Mouse (Mus musculus) hindbrain, embryonic 13.5 days (tissue): ENCODE measurements around the gene Gm17027. TPM values are rescaled to one million over a fixed set of nuclear protein-coding genes. Genes with fewer than 3 reads are reported as not detected.
"Not testable (repeated sequence)": the region's sequence is repeated elsewhere in the genome, so short reads cannot be mapped to it uniquely, and the experiment has no call there.

Experiments
- ATAC-seq: fragments of 200-750 bp; cut with Nextera tagmentation; 2 replicates; pipeline ENCODE4 v1.8.0; 2017; ENCODE audit warnings: moderate TSS enrichment; ENCODE audit not compliant: low FRiP score
- H3K27ac ChIP-seq: fragments of 300-500 bp; sonication (generic); 2 replicates; pipeline ENCODE4 v1.5.1; 2015; ENCODE audit warnings: inconsistent platforms, mild to moderate bottlenecking, moderate library complexity
- H3K27me3 ChIP-seq: fragments of 300-500 bp; sonication (generic); 2 replicates; pipeline ENCODE4 v1.6.1; 2015; ENCODE audit warnings: mild to moderate bottlenecking, inconsistent platforms
- H3K36me3 ChIP-seq: fragments of 300-500 bp; sonication (generic); 2 replicates; pipeline ENCODE4 v1.6.1; 2015; ENCODE audit warnings: mild to moderate bottlenecking, inconsistent platforms
- H3K4me1 ChIP-seq: fragments of 300-500 bp; sonication (generic); replicated peaks from 2 replicates; pipeline ENCODE4 v1.6.1; 2015; ENCODE audit warnings: inconsistent platforms
- H3K4me2 ChIP-seq: fragments of 300-500 bp; sonication (generic); 2 replicates; pipeline ENCODE4 v1.6.1; 2015; ENCODE audit warnings: inconsistent platforms, mild to moderate bottlenecking, moderate library complexity
- H3K4me3 ChIP-seq: fragments of 300-500 bp; sonication (generic); 2 replicates; pipeline ENCODE4 v1.5.1; 2015; ENCODE audit warnings: mild to moderate bottlenecking, inconsistent platforms
- H3K9ac ChIP-seq: fragments of 300-500 bp; sonication (generic); 2 replicates; pipeline ENCODE4 v1.6.1; 2015; ENCODE audit warnings: mild to moderate bottlenecking, inconsistent platforms
- H3K9me3 ChIP-seq: fragments of 300-500 bp; sonication (generic); 2 replicates; pipeline ENCODE4 v1.6.1; 2016; ENCODE audit warnings: inconsistent platforms
- whole genome bisulfite sequencing: fragments of 180-500 bp; shearing (Covaris S2); methylation state at CpG from one replicate; pipeline ENCODE4 v1.1.7; 2015; 5-methylcytosine and 5-hydroxymethylcytosine counted together
- polyA plus RNA-seq: library from polyadenylated mRNA; unstranded; fragments of >200 nt; fragmentation: Nextera tagmentation; extraction: Ambion mirVana; gene quantifications from 2 replicates; pipeline ENCODE4 v1.2.1, GENCODE M21; 2015

Gene Gm17027
- not detected in 2 replicates for polyA plus RNA-seq

GRCm38 (mm10) chr14:42162522-42162921 lies at the start of gene Gm17027:
TSS of gene Gm17027 (minus strand) at chr14:42162622.
- not testable (repeated sequence) for H3K27me3 ChIP-seq, H3K9me3 ChIP-seq, H3K27ac ChIP-seq, H3K9ac ChIP-seq, H3K4me3 ChIP-seq, H3K36me3 ChIP-seq, H3K4me2 ChIP-seq, ATAC-seq, H3K4me1 ChIP-seq
- 87% methylated on average over 2 of the region's 2 CpGs for WGBS

- no CpG with 5 or more reads among the region's 1 CpGs for WGBS
- not testable (repeated sequence) for H3K27ac ChIP-seq, H3K36me3 ChIP-seq, H3K9me3 ChIP-seq, H3K4me2 ChIP-seq, H3K4me3 ChIP-seq, H3K4me1 ChIP-seq, ATAC-seq, H3K9ac ChIP-seq, H3K27me3 ChIP-seq
Measured at GRCm38 (mm10) chr14:42190691-42191090, 28.3 kb upstream of the Gm17027 start, which contains the start of gene Gm3573. TSS of gene Gm3573 (minus strand) at chr14:42190791.

GRCm38 (mm10) chr14:42183936-42184335 lies 21.5 kb upstream of the Gm17027 start:
- not testable (repeated sequence) for H3K36me3 ChIP-seq, H3K9ac ChIP-seq, H3K4me2 ChIP-seq, H3K4me3 ChIP-seq, ATAC-seq, H3K4me1 ChIP-seq, H3K9me3 ChIP-seq, H3K27me3 ChIP-seq, H3K27ac ChIP-seq
- WGBS: 91% methylated on average over 3 of the region's 3 CpGs

- not testable (repeated sequence) for H3K36me3 ChIP-seq, H3K9ac ChIP-seq, ATAC-seq, H3K27ac ChIP-seq, H3K4me1 ChIP-seq, H3K4me3 ChIP-seq, H3K27me3 ChIP-seq, H3K9me3 ChIP-seq, H3K4me2 ChIP-seq
- 78% methylated on average over 7 of the region's 8 CpGs for WGBS
Measured at GRCm38 (mm10) chr14:42134571-42134970, 27.9 kb downstream of the Gm17027 start.

GRCm38 (mm10) chr14:42133806-42134205 lies 28.6 kb downstream of the Gm17027 start:
- not testable (repeated sequence) for H3K27ac ChIP-seq, H3K4me3 ChIP-seq, H3K36me3 ChIP-seq, H3K9ac ChIP-seq, H3K9me3 ChIP-seq, H3K4me2 ChIP-seq, H3K27me3 ChIP-seq, ATAC-seq, H3K4me1 ChIP-seq
- 55% methylated on average over 13 of the region's 14 CpGs for WGBS

GRCm38 (mm10) chr14:42117269-42117668 lies 45.2 kb downstream of the Gm17027 start, which contains the start of gene Gm7951:
TSS of gene Gm7951 (minus strand) at chr14:42117369.
- not testable (repeated sequence) for H3K27me3 ChIP-seq, H3K4me1 ChIP-seq, H3K9ac ChIP-seq, H3K27ac ChIP-seq, H3K9me3 ChIP-seq, H3K4me2 ChIP-seq, ATAC-seq, H3K36me3 ChIP-seq, H3K4me3 ChIP-seq
- WGBS: 67% methylated on average over 1 of the region's 2 CpGs

Other genes starting within 250 kb of the Gm17027 start
- not detected in 2 replicates for gene 1700049E17Rik1, start 237.7 kb downstream of the Gm17027 start, polyA plus RNA-seq
- not detected in 2 replicates for gene 1700024B05Rik, start 218.6 kb downstream of the Gm17027 start, polyA plus RNA-seq
- gene Gm6401, start 194.7 kb downstream of the Gm17027 start, polyA plus RNA-seq: not detected in 2 replicates
- gene Gm3543, start 179.3 kb downstream of the Gm17027 start, polyA plus RNA-seq: not detected in 2 replicates
- gene Gm7951, start 45.3 kb downstream of the Gm17027 start, polyA plus RNA-seq: not detected in 2 replicates
- not detected in 2 replicates for gene Gm3573, start 28.2 kb upstream of the Gm17027 start, polyA plus RNA-seq
- gene Gm17026, start 97.4 kb upstream of the Gm17027 start, polyA plus RNA-seq: not detected in 2 replicates
- gene Gm9611, start 134.7 kb upstream of the Gm17027 start, polyA plus RNA-seq: not detected in 2 replicates
- gene Gm7995, start 147.6 kb upstream of the Gm17027 start, polyA plus RNA-seq: not detected in 2 replicates